Mouse (Mus musculus) limb, embryonic 15.5 days (tissue): ENCODE measurements at regions not wholly inside any gene's neighbourhood (a gene's known extent, or its start where the extent isn't known, plus 50 kb on each side); places are given as distances from the start of the nearest gene placed in this dataset. TPM values are rescaled to one million over a fixed set of nuclear protein-coding genes. Genes with fewer than 3 reads are reported as not detected.

ENCODE experiments used
- ATAC-seq: fragments of 200-750 bp; cut with Nextera tagmentation; 2 replicates; pipeline ENCODE4 v1.8.0; 2017; ENCODE audit warnings: low read depth, moderate TSS enrichment; ENCODE audit not compliant: insufficient number of reproducible peaks, low FRiP score, low TSS enrichment
- H3K27ac ChIP-seq: fragments of 300-500 bp; sonication (generic); 2 replicates; pipeline ENCODE4 v1.5.1; 2015; ENCODE audit warnings: moderate library complexity, mild to moderate bottlenecking, inconsistent platforms
- H3K27me3 ChIP-seq: fragments of 300-500 bp; sonication (generic); 2 replicates; pipeline ENCODE4 v1.6.1; 2015; ENCODE audit warnings: inconsistent platforms
- H3K36me3 ChIP-seq: fragments of 300-500 bp; sonication (generic); 2 replicates; pipeline ENCODE4 v1.6.1; 2015; ENCODE audit warnings: inconsistent platforms
- H3K4me1 ChIP-seq: fragments of 300-500 bp; sonication (generic); 2 replicates; pipeline ENCODE4 v1.6.1; 2015; ENCODE audit warnings: inconsistent platforms
- H3K4me2 ChIP-seq: fragments of 300-500 bp; sonication (generic); 2 replicates; pipeline ENCODE4 v1.6.1; 2015; ENCODE audit warnings: mild to moderate bottlenecking, inconsistent platforms
- H3K4me3 ChIP-seq: fragments of 300-500 bp; sonication (generic); 2 replicates; pipeline ENCODE4 v1.5.1; 2015; ENCODE audit warnings: mild to moderate bottlenecking, inconsistent platforms
- H3K9ac ChIP-seq: fragments of 300-500 bp; sonication (generic); 2 replicates; pipeline ENCODE4 v1.6.1; 2015; ENCODE audit warnings: inconsistent platforms
- H3K9me3 ChIP-seq: fragments of 300-500 bp; sonication (generic); 2 replicates; pipeline ENCODE4 v1.6.1; 2016; ENCODE audit warnings: inconsistent platforms
- WGBS: fragments of 180-500 bp; shearing (Covaris S2); methylation state at CpG from one replicate; pipeline ENCODE4 v1.1.7; 2015; 5-methylcytosine and 5-hydroxymethylcytosine counted together
- microRNA-seq: library from miRNA; unstranded; fragments of <30 nt; microRNA quantifications from one replicate; pipeline ENCODE4, GENCODE M21; 2016

GRCm38 (mm10) chr8:109417971-109418370 is 75.9 kb upstream of the Pmfbp1 start:
- H3K9ac ChIP-seq = no peak overlapping the region
- no peak overlapping the region for H3K27ac ChIP-seq
- no peaks in the 10 kb centered on the region for H3K36me3 ChIP-seq
- no peak overlapping the region for H3K4me3 ChIP-seq
- H3K27me3 ChIP-seq = no peaks in the 10 kb centered on the region
- ATAC-seq = no peak
- H3K9me3 ChIP-seq = no peaks in the 10 kb centered on the region
- H3K4me1 ChIP-seq = peaks cover 4% of the 10 kb centered on the region
- no peak overlapping the region for H3K4me2 ChIP-seq
- WGBS = 28% methylated on average over 12 of the region's 12 CpGs

GRCm38 (mm10) chr8:109419029-109419596 is 74.7 kb upstream of the Pmfbp1 start:
- no peak for ATAC-seq
- Histone ChIP-seq H3K4me2 (no peak overlapping the region), H3K4me1 (peaks cover 4% of the 10 kb centered on the region), H3K27me3 (no peaks in the 10 kb centered on the region), H3K9ac (no peak overlapping the region), H3K36me3 (no peaks in the 10 kb centered on the region), H3K4me3 (no peak overlapping the region), H3K27ac (no peak overlapping the region), H3K9me3 (no peaks in the 10 kb centered on the region)
- WGBS = 57% methylated on average over 4 of the region's 4 CpGs

DNA sequence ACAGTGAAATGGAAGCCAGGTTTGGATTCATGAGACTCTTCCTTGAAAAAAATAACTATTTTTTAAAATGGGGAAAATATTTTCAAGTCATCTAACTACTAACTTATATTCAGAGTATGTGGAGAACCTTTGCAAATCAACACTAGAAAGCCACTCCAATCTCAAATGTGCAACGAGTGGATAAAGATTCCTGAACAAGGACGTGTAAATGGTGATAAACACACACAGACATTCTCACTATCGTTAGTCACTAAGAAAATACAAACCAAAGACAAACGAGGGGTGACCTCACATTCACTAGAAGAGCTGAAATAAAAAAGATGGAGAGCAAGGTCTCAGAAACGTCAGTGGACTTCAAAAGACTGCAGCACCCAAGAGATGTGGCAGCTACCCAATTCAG is 69.8 kb upstream of the Pmfbp1 start:
- Histone ChIP-seq H3K36me3 (no peaks in the 10 kb centered on the region), H3K4me2 (no peak overlapping the region), H3K9me3 (no peaks in the 10 kb centered on the region), H3K27me3 (no peaks in the 10 kb centered on the region), H3K4me1 (no peaks in the 10 kb centered on the region), H3K4me3 (no peak overlapping the region), H3K9ac (no peak overlapping the region), H3K27ac (no peak overlapping the region)
- ATAC-seq = no peak
- 63% methylated on average over 5 of the region's 5 CpGs for WGBS

- H3K4me1 ChIP-seq = no peaks in the 10 kb centered on the region
- WGBS = 70% methylated on average over 9 of the region's 9 CpGs
- no peak overlapping the region for H3K27ac ChIP-seq
- H3K9me3 ChIP-seq = no peaks in the 10 kb centered on the region
- no peaks in the 10 kb centered on the region for H3K27me3 ChIP-seq
- H3K9ac ChIP-seq = no peak overlapping the region
- no peak overlapping the region for H3K4me2 ChIP-seq
- no peak for ATAC-seq
- no peak overlapping the region for H3K4me3 ChIP-seq
- no peaks in the 10 kb centered on the region for H3K36me3 ChIP-seq
Observed at GRCm38 (mm10) chr8:109428551-109428950, 65.3 kb upstream of the Pmfbp1 start.

DNA sequence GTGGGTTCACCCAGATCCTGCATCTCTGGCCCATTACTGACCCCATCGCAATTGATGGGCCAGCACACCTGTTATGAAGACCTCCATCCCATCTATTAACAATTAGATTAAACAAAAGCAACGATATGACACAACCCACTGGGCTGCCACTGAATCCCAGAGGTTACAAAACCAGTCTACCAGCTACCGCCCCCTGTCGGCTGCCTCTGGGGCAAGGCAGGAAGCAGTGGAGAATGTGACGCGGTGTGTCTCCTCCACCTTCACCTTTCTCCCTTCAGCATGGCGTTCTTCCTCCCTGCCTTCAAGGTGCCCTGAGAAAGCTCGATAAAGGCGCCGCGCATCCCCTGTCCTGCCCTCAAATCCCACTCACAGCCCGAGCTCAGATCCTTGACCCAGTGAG is 59.3 kb upstream of the Pmfbp1 start:
- no peak overlapping the region for H3K4me2 ChIP-seq
- H3K9ac ChIP-seq = no peak overlapping the region
- H3K4me1 ChIP-seq = peaks cover 8% of the 10 kb centered on the region; the same call in 1 of the 2 replicates
- no peaks in the 10 kb centered on the region for H3K27me3 ChIP-seq
- ATAC-seq = no peak
- no peaks in the 10 kb centered on the region for H3K36me3 ChIP-seq
- H3K9me3 ChIP-seq = no peaks in the 10 kb centered on the region
- no peak overlapping the region for H3K4me3 ChIP-seq
- no peak overlapping the region for H3K27ac ChIP-seq
- 90% methylated on average over 12 of the region's 12 CpGs for WGBS

DNA sequence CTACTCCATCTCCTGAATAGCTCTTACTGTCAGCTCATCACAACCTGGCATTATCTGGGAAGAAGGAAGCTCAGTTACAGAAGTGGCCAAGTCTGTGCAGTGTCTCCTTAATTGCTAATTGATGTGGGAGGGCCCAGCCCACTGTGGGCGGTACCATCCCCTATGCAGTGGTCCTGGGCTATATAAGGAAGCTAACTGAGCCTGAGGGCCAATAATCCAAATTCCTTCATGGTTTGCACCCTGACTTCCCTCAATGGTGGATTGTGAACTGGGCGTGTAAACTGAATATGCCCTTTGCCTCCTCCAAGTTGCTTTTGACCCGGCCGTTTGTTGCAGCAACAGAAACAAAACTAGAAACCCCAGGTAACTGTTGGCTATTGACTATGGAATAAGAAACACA is 57.8 kb upstream of the Pmfbp1 start:
- H3K4me2 ChIP-seq = no peak overlapping the region
- no peak for ATAC-seq
- H3K4me1 ChIP-seq = peaks cover 8% of the 10 kb centered on the region; the same call in 1 of the 2 replicates
- no peak overlapping the region for H3K4me3 ChIP-seq
- H3K27ac ChIP-seq = no peak overlapping the region
- H3K36me3 ChIP-seq = no peaks in the 10 kb centered on the region
- H3K27me3 ChIP-seq = no peaks in the 10 kb centered on the region
- H3K9me3 ChIP-seq = no peaks in the 10 kb centered on the region
- 94% methylated on average over 4 of the region's 4 CpGs for WGBS
- no peak overlapping the region for H3K9ac ChIP-seq

DNA sequence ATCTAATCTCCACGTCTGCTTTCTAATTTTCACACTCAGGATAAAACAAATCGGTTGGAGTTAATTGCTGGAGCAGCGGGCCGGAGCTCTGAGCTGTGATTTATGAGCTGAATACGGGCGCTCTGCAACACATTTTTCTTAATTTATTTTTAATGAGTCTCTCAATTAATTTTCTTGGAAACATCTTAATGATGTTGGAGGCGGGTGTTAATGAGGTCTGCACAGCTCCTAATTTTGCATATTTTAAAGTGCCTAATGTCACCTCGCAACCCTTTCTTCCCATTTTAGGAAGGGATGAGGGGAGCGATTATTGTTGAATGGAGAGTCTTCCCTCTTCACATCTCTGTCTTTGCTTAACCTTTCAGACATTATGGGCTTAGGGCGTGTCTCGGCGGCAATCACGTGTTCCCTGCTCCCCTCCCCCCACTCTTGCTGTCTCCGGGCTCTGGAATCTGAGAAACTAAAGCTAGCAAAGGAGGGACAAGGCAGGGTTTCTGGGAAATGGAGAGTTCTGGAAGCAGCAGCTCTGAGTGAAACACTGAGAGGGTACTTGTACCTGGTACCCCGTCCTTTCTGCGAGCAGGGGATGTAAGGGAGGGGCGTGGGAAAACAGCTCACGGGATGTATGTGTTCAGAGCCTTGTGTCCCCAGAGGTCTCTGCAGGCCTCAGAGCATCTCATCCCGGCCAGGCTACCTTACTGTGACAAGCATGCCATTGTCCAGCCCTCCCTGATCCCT is 56.8 kb upstream of the Pmfbp1 start:
- WGBS = 29% methylated on average over 19 of the region's 19 CpGs
- Histone ChIP-seq H3K4me3 (peak overlapping the region; percentile 21), H3K9ac (no peak overlapping the region)

GRCm38 (mm10) chr8:109438531-109438930 is 55.3 kb upstream of the Pmfbp1 start:
- Histone ChIP-seq H3K9ac (no peak overlapping the region), H3K4me1 (peaks cover 8% of the 10 kb centered on the region; the same call in 1 of the 2 replicates), H3K27ac (no peak overlapping the region), H3K36me3 (no peaks in the 10 kb centered on the region), H3K27me3 (no peaks in the 10 kb centered on the region), H3K9me3 (no peaks in the 10 kb centered on the region), H3K4me3 (no peak overlapping the region), H3K4me2 (no peak overlapping the region)
- WGBS = 94% methylated on average over 7 of the region's 7 CpGs
- no peak for ATAC-seq

More for the DNA sequence above, 56.8 kb upstream of the Pmfbp1 start:
- H3K36me3 ChIP-seq = no peaks in the 10 kb centered on the region
- no peak for ATAC-seq
- no peaks in the 10 kb centered on the region for H3K9me3 ChIP-seq
- no peaks in the 10 kb centered on the region for H3K27me3 ChIP-seq
- peak overlapping the region; percentile 42 for H3K4me2 ChIP-seq
- peaks cover 8% of the 10 kb centered on the region; the same call in 1 of the 2 replicates for H3K4me1 ChIP-seq
- no peak overlapping the region for H3K27ac ChIP-seq

Small RNA genes lying in the stretch of these regions (microRNA-seq; reads per million reads assigned to microRNA genes)
- gene Gm23163 = not detected
